Mouse (Mus musculus) MEL (cell line): ENCODE data around the gene Uchl3. TPM values are rescaled to one million over a fixed set of nuclear protein-coding genes. Genes with fewer than 3 reads are reported as not detected.

ENCODE experiments used
- DNase-seq: peaks from one replicate; pipeline ENCODE4 v3.0.0; 2011; ENCODE audit warnings: low read depth, low spot score
- H3K27ac ChIP-seq: 2 replicates; pipeline ENCODE4 v1.5.1; 2012; ENCODE audit warnings: low read depth, mild to moderate bottlenecking, control low read depth, low read length, moderate library complexity; ENCODE audit not compliant: control insufficient read depth
- H3K27me3 ChIP-seq, 2 experiments: fragments of 150-350 bp in 1 of 2; sonication (generic) in 1 of 2; 2 replicates each; pipeline ENCODE4 v1.6.1; 2012; ENCODE audit warnings: low read length in 2 of 2, mild to moderate bottlenecking in 2 of 2, improper control_type of control experiment in 1 of 2, moderate library complexity in 1 of 2; ENCODE audit not compliant: insufficient read depth in 2 of 2, control insufficient read depth in 1 of 2
- H3K36me3 ChIP-seq, 2 experiments: 2 replicates each; pipeline ENCODE4 v1.6.1; 2012 to 2014; ENCODE audit warnings: low read length in 2 of 2, improper control_type of control experiment in 1 of 2, inconsistent platforms in 1 of 2, mild to moderate bottlenecking in 1 of 2; ENCODE audit not compliant: insufficient read depth in 2 of 2, control insufficient read depth in 1 of 2
- H3K4me1 ChIP-seq, 2 experiments: fragments of 150-350 bp in 1 of 2; sonication (generic) in 1 of 2; 2 replicates each; pipeline ENCODE4 v1.6.1; 2012; ENCODE audit warnings: low read length in 2 of 2, improper control_type of control experiment in 1 of 2, mild to moderate bottlenecking in 1 of 2; ENCODE audit not compliant: insufficient read depth in 2 of 2, control insufficient read depth in 1 of 2
- H3K4me3 ChIP-seq, 2 experiments: fragments of 150-350 bp in 1 of 2; sonication (generic) in 1 of 2; 2 replicates each; pipeline ENCODE4 v1.5.1; 2012; ENCODE audit warnings: low read depth in 2 of 2, low read length in 2 of 2, mild to moderate bottlenecking in 2 of 2, moderate library complexity in 2 of 2, control low read depth in 1 of 2, improper control_type of control experiment in 1 of 2; ENCODE audit not compliant: control insufficient read depth in 1 of 2, insufficient read depth in 1 of 2
- H3K79me2 ChIP-seq: 2 replicates; pipeline ENCODE4 v1.6.1; 2012; ENCODE audit warnings: mild to moderate bottlenecking, low read length, moderate library complexity; ENCODE audit not compliant: control insufficient read depth, poor library complexity, insufficient read depth
- H3K9ac ChIP-seq: 2 replicates; pipeline ENCODE4 v1.6.1; 2012; ENCODE audit warnings: low read depth, mild to moderate bottlenecking, control low read depth, low read length, moderate library complexity; ENCODE audit not compliant: control insufficient read depth, poor library complexity, severe bottlenecking
- H3K9me3 ChIP-seq: fragments of 150-350 bp; sonication (generic); replicated peaks from 2 replicates; pipeline ENCODE4 v1.6.1; 2012; ENCODE audit warnings: mild to moderate bottlenecking, low read length, improper control_type of control experiment, moderate library complexity; ENCODE audit not compliant: insufficient read depth
- BHLHE40 ChIP-seq: IDR thresholded peaks from 2 replicates; pipeline ENCODE4 v1.6.1; 2012; ENCODE audit warnings: low read depth, mild to moderate bottlenecking, inconsistent platforms, low read length, improper control_type of control experiment, borderline replicate concordance
- CHD2 ChIP-seq: IDR thresholded peaks from 2 replicates; pipeline ENCODE4 v1.6.1; 2011; ENCODE audit warnings: low read length, improper control_type of control experiment
- CTCF ChIP-seq, 3 experiments: IDR thresholded peaks in 2 of 3; conservative IDR thresholded peaks in 1 of 3; 2 replicates each; pipeline ENCODE4 v1.5.1; 2011 to 2012; ENCODE audit warnings: low read length in 3 of 3, low read depth in 2 of 3, mild to moderate bottlenecking in 2 of 3, improper control_type of control experiment in 1 of 3, inconsistent platforms in 1 of 3, mixed read lengths in 1 of 3, moderate library complexity in 1 of 3; ENCODE audit not compliant: control insufficient read depth in 1 of 3, insufficient read depth in 1 of 3, poor library complexity in 1 of 3, severe bottlenecking in 1 of 3
- E2F4 ChIP-seq: IDR thresholded peaks from 2 replicates; pipeline ENCODE4 v1.6.1; 2011; ENCODE audit warnings: low read depth, low read length, improper control_type of control experiment, borderline replicate concordance
- EP300 ChIP-seq, 2 experiments: IDR thresholded peaks; 2 replicates each; pipeline ENCODE4 v1.6.1; 2011; ENCODE audit warnings: improper control_type of control experiment in 2 of 2, low read length in 2 of 2, low read depth in 1 of 2, mild to moderate bottlenecking in 1 of 2
- GABPA ChIP-seq: IDR thresholded peaks from 2 replicates; pipeline ENCODE4 v1.6.1; 2012; ENCODE audit warnings: low read depth, mild to moderate bottlenecking, inconsistent platforms, low read length, improper control_type of control experiment, moderate library complexity
- GATA1 ChIP-seq: IDR thresholded peaks from 2 replicates; pipeline ENCODE4 v1.6.1; 2011; ENCODE audit warnings: low read depth, low read length, improper control_type of control experiment
- MAFK ChIP-seq: IDR thresholded peaks from 2 replicates; pipeline ENCODE4 v1.6.1; 2011; ENCODE audit warnings: low read depth, mild to moderate bottlenecking, low read length, improper control_type of control experiment, borderline replicate concordance
- MAX ChIP-seq: IDR thresholded peaks from 2 replicates; pipeline ENCODE4 v1.6.1; 2011; ENCODE audit warnings: low read length, improper control_type of control experiment
- MAZ ChIP-seq: IDR thresholded peaks from 2 replicates; pipeline ENCODE4 v1.6.1; 2012; ENCODE audit warnings: low read depth, mild to moderate bottlenecking, inconsistent platforms, low read length, improper control_type of control experiment
- MXI1 ChIP-seq: IDR thresholded peaks from 2 replicates; pipeline ENCODE4 v1.6.1; 2011; ENCODE audit warnings: mild to moderate bottlenecking, low read depth, low read length, improper control_type of control experiment
- MYB ChIP-seq: IDR thresholded peaks from 2 replicates; pipeline ENCODE4 v1.6.1; 2011; ENCODE audit warnings: mild to moderate bottlenecking, low read depth, low read length, improper control_type of control experiment
- MYC ChIP-seq: IDR thresholded peaks from 2 replicates; pipeline ENCODE4 v1.6.1; 2011; ENCODE audit warnings: low read depth, mild to moderate bottlenecking, low read length, improper control_type of control experiment, moderate library complexity
- NRF1 ChIP-seq: IDR thresholded peaks from 2 replicates; pipeline ENCODE4 v1.6.1; 2014; ENCODE audit warnings: low read depth, mild to moderate bottlenecking, inconsistent platforms, low read length, improper control_type of control experiment, moderate library complexity; ENCODE audit not compliant: poor library complexity, insufficient read depth, severe bottlenecking
- POLR2AphosphoS2 ChIP-seq: IDR thresholded peaks from 2 replicates; pipeline ENCODE4 v1.6.1; 2011; ENCODE audit warnings: low read length, improper control_type of control experiment
- POLR2AphosphoS5 ChIP-seq: IDR thresholded peaks from 2 replicates; pipeline ENCODE4 v1.6.1; 2012; ENCODE audit warnings: low read depth, borderline replicate concordance, mild to moderate bottlenecking, inconsistent platforms, low read length, moderate library complexity, mixed read lengths
- SIN3A ChIP-seq: IDR thresholded peaks from 2 replicates; pipeline ENCODE4 v1.6.1; 2012; ENCODE audit warnings: low read length, improper control_type of control experiment, inconsistent platforms
- TAL1 ChIP-seq: IDR thresholded peaks from 2 replicates; pipeline ENCODE4 v1.6.1; 2012; ENCODE audit warnings: mild to moderate bottlenecking, inconsistent platforms, low read length, moderate library complexity, mixed read lengths
- TCF12 ChIP-seq: IDR thresholded peaks from 2 replicates; pipeline ENCODE4 v1.6.1; 2014; ENCODE audit warnings: low read depth, mild to moderate bottlenecking, inconsistent platforms, low read length, improper control_type of control experiment, moderate library complexity
- USF2 ChIP-seq, 2 experiments: IDR thresholded peaks; 2 replicates each; pipeline ENCODE4 v1.6.1; 2011 to 2012; ENCODE audit warnings: improper control_type of control experiment in 2 of 2, low read length in 2 of 2, borderline replicate concordance in 1 of 2, inconsistent platforms in 1 of 2, low read depth in 1 of 2, mild to moderate bottlenecking in 1 of 2; ENCODE audit not compliant: insufficient read depth in 1 of 2
- ZC3H11A ChIP-seq: IDR thresholded peaks from 2 replicates; pipeline ENCODE4 v1.6.1; 2012; ENCODE audit warnings: low read depth, mild to moderate bottlenecking, inconsistent platforms, low read length, improper control_type of control experiment
- ZNF384 ChIP-seq: IDR thresholded peaks from 2 replicates; pipeline ENCODE4 v1.6.1; 2012; ENCODE audit warnings: low read depth, mild to moderate bottlenecking, inconsistent platforms, low read length, improper control_type of control experiment
- polyA plus RNA-seq, 2 experiments: library from polyadenylated mRNA; stranded (reverse) in 1 of 2; unstranded in 1 of 2; fragments of >175 nt in 1 of 2; fragments of >200 nt in 1 of 2; gene quantifications; 2 replicates each; pipeline versions ENCODE4 v1.2.1 to v1.2.4; 2012; ENCODE audit warnings: low replicate concordance in 2 of 2, low read depth in 1 of 2; ENCODE audit not compliant: insufficient read length in 2 of 2, insufficient read depth in 1 of 2, missing spikeins in 1 of 2
- total RNA-seq: library from RNA; depleted of rRNA; stranded (reverse); fragments of 300-350 nt; gene quantifications from 2 replicates; pipeline ENCODE4 v1.2.3, GENCODE M21; 2012

The Uchl3 gene
- total and polyA plus RNA-seq, 3 experiments, result 57.8 to 59.1 TPM; not detected in 1

GRCm38 (mm10) chr14:101652571-101652970 lies 1.2 kb upstream of the Uchl3 start:
- H3K4me1 ChIP-seq, result peaks cover 7 to 11% of the 10 kb centered on the region in 2 experiments; a peak in 3 of 4 replicates
- peak; percentile 62 for DNase-seq
- peaks cover 11% of the 10 kb centered on the region for H3K79me2 ChIP-seq
- H3K4me3 ChIP-seq, result no peak overlapping the region
- peaks cover 0 to 18% of the 10 kb centered on the region in 2 experiments; a peak in 2 of 4 replicates for H3K36me3 ChIP-seq
- no peak overlapping the region for H3K27ac ChIP-seq
- no peaks in the 10 kb centered on the region for H3K9me3 ChIP-seq
- no peaks in the 10 kb centered on the region; a peak in 2 of 4 replicates for H3K27me3 ChIP-seq
- TF ChIP-seq CHD2 (no peak), MXI1 (0 out of 2 replicates have a peak, but pooled peaks have one; percentile 21), TCF12 (no peak), USF2 (IDR thresholded peaks at IDR 0.05; ENCODE audit: borderline replicate concordance in 1 of 2, insufficient read depth in 1 of 2, low read depth in 1 of 2, low read length in 2 of 2) (no peak)
- TF ChIP-seq, all 39 proteins: peak for 1
- H3K9ac ChIP-seq, result no peak overlapping the region

GRCm38 (mm10) chr14:101654526-101654909 lies 751 bp downstream of the Uchl3 start:
- no peaks in the 10 kb centered on the region for H3K9me3 ChIP-seq

GRCm38 (mm10) chr14:101656307-101656706 lies 2.5 kb downstream of the Uchl3 start:
- TF ChIP-seq ZC3H11A (no peak), EP300 (IDR thresholded peaks at IDR 0.05; ENCODE audit: low read depth in 1 of 2, low read length in 2 of 2) (no peak), GATA1 (no peak), MXI1 (no peak), CTCF (IDR thresholded peaks at IDR 0.05 in 2 of 3, conservative IDR thresholded peaks at IDR 0.05 in 1 of 3; ENCODE audit: control insufficient read depth in 1 of 3, insufficient read depth in 1 of 3, low read depth in 2 of 3, low read length in 3 of 3, poor library complexity in 1 of 3, severe bottlenecking in 1 of 3) (no peak), MAX (no peak), POLR2AphosphoS2 (no peak), CHD2 (no peak), SIN3A (no peak), TAL1 (no peak), TCF12 (no peak), BHLHE40 (no peak), ZNF384 (no peak), MYB (no peak)
- Histone ChIP-seq H3K79me2 (peaks cover 13% of the 10 kb centered on the region), H3K4me1 (peaks cover 7 to 11% of the 10 kb centered on the region in 2 experiments; a peak in 3 of 4 replicates), H3K4me3 (no peak overlapping the region), H3K27ac (no peak overlapping the region), H3K9me3 (no peaks in the 10 kb centered on the region), H3K36me3 (peaks cover 0 to 18% of the 10 kb centered on the region in 2 experiments; a peak in 2 of 4 replicates), H3K27me3 (no peaks in the 10 kb centered on the region), H3K9ac (no peak overlapping the region)
- no peak for DNase-seq

More at GRCm38 (mm10) chr14:101654526-101654909, 751 bp downstream of the Uchl3 start:
- H3K27me3 ChIP-seq, result no peaks in the 10 kb centered on the region; a peak in 1 of 4 replicates
- TF ChIP-seq GABPA, result no peak
- TF ChIP-seq MAZ, result no peak
- TF ChIP-seq POLR2AphosphoS5, result no peak
- no peak for TF ChIP-seq MAFK
- no peak for TF ChIP-seq MAX
- no peak for TF ChIP-seq NRF1
- no peak for TF ChIP-seq MYC
- TF ChIP-seq E2F4, result no peak
- no peak for TF ChIP-seq USF2 (IDR thresholded peaks at IDR 0.05; ENCODE audit: borderline replicate concordance in 1 of 2, insufficient read depth in 1 of 2, low read depth in 1 of 2, low read length in 2 of 2)
- DNase-seq, result peak; percentile 36
- H3K27ac ChIP-seq, result no peak overlapping the region
- H3K79me2 ChIP-seq, result peaks cover 13% of the 10 kb centered on the region
- H3K4me1 ChIP-seq, result peaks cover 7 to 11% of the 10 kb centered on the region in 2 experiments; a peak in 3 of 4 replicates
- H3K4me3 ChIP-seq, result peak overlapping the region; percentile 80 to 87
- H3K36me3 ChIP-seq, result peaks cover 0 to 18% of the 10 kb centered on the region in 2 experiments; a peak in 2 of 4 replicates
- peak overlapping the region; percentile 88 for H3K9ac ChIP-seq
